Mouse (Mus musculus): Measurements from ENCODE around the gene Zbtb18.
A peak's percentile ranks its signal among the peaks of the same experiment; 100 is the strongest.
"Not testable (repeated sequence)": the region's sequence is repeated elsewhere in the genome, so short reads cannot be mapped to it uniquely, and the experiment has no call there.

The Zbtb18 gene

DNA sequence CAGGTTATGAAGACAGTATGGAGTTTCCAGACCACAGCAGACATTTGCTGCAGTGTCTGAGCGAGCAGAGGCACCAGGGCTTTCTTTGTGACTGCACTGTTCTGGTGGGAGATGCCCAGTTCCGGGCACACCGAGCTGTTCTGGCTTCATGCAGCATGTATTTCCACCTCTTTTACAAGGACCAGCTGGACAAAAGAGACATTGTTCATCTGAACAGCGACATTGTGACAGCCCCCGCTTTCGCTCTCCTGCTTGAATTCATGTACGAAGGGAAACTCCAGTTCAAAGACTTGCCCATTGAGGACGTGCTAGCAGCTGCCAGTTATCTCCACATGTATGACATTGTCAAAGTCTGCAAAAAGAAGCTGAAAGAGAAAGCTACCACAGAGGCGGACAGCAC lies 4.9 kb downstream of the Zbtb18 start:
- DNase-seq (ENCODE audit: low read depth in 1 of 2, low spot score in 2 of 2) = no peak

GRCm38 (mm10) chr1:177447541-177448111 lies 5.5 kb downstream of the Zbtb18 start:
- DNase-seq (ENCODE audit: low read depth in 1 of 2, low spot score in 2 of 2) = no peak

DNA sequence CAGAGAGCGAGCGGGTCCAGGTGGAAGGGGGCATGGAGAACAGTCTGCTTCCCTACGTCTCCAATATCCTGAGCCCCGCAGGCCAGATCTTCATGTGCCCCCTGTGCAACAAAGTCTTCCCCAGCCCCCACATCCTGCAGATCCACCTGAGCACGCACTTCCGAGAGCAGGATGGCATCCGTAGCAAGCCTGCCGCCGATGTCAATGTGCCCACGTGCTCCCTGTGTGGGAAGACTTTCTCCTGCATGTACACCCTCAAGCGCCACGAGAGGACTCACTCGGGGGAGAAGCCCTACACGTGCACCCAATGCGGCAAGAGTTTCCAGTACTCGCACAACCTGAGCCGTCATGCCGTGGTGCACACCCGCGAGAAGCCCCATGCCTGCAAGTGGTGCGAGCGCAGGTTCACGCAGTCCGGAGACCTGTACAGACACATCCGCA lies 6.0 kb downstream of the Zbtb18 start:
- DNase-seq (ENCODE audit: low read depth in 1 of 2, low spot score in 2 of 2) = no peak

DNA sequence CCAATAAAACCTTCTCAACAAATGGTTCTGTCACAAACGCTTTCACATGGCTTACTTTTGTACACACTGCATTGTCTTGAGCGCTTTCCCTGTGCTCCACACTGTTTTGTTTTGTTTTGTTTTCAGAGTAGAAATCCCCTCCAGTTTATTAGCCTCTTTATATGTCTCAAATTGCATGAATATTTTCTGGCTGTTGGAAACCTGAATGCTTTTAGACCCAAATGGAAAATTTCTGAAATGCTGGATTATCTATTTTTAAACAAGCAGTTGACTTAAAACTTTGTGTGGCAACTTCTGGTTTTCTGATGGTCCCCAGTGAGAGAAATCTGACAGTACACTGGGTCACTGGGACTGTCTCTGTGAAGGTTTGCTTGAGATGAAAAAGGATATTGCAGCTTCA lies 6.8 kb downstream of the Zbtb18 start:
- DNase-seq (ENCODE audit: low read depth in 1 of 2, low spot score in 2 of 2) = no peak

DNA sequence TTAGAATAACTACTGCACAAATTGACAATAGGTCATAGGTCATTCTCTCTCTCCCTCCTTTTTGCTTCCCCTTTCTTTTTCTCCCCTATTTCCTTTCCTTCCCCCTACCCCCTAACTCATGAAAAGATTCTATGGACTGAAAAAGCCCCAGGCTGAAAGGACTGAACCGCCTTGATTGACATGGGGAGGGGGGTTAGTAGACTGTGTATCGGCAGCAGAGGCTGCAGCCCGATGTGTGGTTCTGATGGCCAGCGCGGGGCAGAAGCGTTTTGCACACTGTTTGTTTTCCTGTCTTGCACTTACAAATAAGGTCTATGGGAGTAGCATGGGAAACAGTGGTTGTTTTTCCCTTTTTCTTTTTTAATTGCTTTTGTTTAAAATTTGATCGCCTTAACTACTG lies 7.7 kb downstream of the Zbtb18 start:
- not testable (repeated sequence) for DNase-seq (ENCODE audit: low read depth in 1 of 2, low spot score in 2 of 2)

DNA sequence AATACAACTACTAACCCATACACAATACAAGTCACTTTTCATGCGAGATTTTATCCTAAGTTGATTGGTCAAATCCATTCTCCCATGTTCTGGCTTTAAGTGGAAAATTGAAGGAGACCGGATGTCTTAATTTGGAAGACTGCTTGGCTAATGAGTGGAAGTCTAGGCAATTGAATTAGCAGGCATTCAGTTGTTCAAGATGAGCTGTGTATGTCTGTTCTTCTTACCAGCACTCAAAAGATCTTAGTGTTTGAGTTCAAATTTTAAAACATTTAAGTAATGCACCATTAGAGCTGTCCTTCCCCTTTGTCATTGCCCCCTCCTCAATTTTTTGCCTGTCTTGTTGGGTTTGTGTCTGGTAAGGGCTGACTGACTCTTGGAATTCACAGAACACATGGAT lies 8.9 kb downstream of the Zbtb18 start:
- no peak for DNase-seq (ENCODE audit: low read depth in 1 of 2, low spot score in 2 of 2)

GRCm38 (mm10) chr1:177451991-177452431 lies 9.9 kb downstream of the Zbtb18 start:
- no peak for DNase-seq (ENCODE audit: low read depth in 1 of 2, low spot score in 2 of 2)

GRCm38 (mm10) chr1:177452987-177453386 lies 10.8 kb downstream of the Zbtb18 start:
- no peak for DNase-seq (ENCODE audit: low read depth in 1 of 2, low spot score in 2 of 2)

GRCm38 (mm10) chr1:177453806-177454205 lies 11.7 kb downstream of the Zbtb18 start:
- no peak for DNase-seq (ENCODE audit: low read depth in 1 of 2, low spot score in 2 of 2)

DNA sequence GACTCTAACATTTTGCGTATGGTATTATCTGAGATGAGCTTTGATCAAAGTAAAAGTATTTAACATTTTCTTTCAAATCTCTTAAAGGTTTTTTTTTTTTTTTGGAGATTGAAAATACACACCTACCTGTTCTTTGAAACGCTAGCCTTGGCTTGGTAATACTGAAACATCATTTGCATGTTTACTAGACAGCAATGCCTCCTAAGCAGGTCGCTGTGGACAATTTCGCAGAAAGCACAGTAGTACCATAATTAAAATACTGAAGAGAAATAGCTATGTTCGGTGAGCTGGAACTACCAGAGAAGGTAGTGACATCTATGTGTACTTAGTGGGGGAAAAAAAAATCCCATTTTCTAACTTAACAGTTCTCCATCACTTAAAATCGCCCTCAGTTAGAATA lies 12.3 kb downstream of the Zbtb18 start:
- DNase-seq (ENCODE audit: low read depth in 1 of 2, low spot score in 2 of 2) = no peak

- no peak for DNase-seq (ENCODE audit: low read depth in 1 of 2, low spot score in 2 of 2)
These were observed 13.3 kb downstream of the Zbtb18 start for GRCm38 (mm10) chr1:177455466-177455865.

DNA sequence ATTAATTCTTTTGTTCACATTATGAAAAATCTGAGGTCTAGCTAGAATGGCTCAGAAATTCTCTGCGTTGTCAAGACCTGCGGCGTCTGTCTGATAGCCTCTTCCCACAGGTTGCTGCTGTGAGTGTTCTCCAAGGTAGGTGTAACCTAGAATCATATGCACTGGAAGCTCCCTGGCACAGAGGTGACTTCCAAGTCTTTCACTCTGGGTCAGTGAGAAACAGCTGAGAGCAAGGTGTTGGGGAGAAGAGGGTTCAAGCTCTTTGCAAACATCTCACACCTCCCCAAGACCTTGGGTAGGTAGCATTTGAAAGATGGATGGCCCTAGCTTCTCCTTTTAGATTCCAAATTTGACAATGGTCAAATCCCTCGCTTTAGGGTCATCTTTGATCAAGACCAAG lies 14.1 kb downstream of the Zbtb18 start:
- DNase-seq (ENCODE audit: low read depth in 1 of 2, low spot score in 2 of 2) = no peak

- no peak for DNase-seq (ENCODE audit: low read depth in 1 of 2, low spot score in 2 of 2)
These were observed 14.6 kb downstream of the Zbtb18 start for GRCm38 (mm10) chr1:177456772-177457171.

- no peak for DNase-seq (ENCODE audit: low read depth in 1 of 2, low spot score in 2 of 2)
These were observed 15.8 kb downstream of the Zbtb18 start for GRCm38 (mm10) chr1:177457981-177458380.

- no peak for DNase-seq (ENCODE audit: low read depth in 1 of 2, low spot score in 2 of 2)
These were observed 16.6 kb downstream of the Zbtb18 start for GRCm38 (mm10) chr1:177458456-177459389.

- DNase-seq (ENCODE audit: low read depth in 1 of 2, low spot score in 2 of 2) = no peak
These were observed 17.4 kb downstream of the Zbtb18 start for GRCm38 (mm10) chr1:177459536-177459935.

DNA sequence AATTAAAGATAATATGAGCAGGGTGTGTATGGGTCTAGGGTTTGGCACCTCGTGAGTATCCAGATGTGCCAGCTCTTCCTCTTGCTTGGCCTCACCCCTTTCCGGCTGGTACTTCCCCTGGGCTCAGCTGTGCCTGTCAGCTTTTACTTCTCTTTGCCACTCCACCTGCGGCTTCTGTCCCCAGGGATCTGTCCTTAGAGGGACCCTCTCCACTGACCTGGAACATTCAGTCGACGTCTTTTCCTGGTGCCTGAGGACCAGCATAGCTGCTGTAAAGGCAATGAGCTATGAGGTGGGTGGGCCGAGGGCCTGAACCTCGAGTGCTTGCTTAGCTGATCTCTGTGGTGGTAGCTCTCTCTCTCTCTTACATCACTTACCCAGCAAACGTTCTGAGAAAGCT lies 25.0 kb downstream of the Zbtb18 start:
- DNase-seq (ENCODE audit: low read depth in 1 of 2, low spot score in 2 of 2) = peak; percentile 19 to 30

DNA sequence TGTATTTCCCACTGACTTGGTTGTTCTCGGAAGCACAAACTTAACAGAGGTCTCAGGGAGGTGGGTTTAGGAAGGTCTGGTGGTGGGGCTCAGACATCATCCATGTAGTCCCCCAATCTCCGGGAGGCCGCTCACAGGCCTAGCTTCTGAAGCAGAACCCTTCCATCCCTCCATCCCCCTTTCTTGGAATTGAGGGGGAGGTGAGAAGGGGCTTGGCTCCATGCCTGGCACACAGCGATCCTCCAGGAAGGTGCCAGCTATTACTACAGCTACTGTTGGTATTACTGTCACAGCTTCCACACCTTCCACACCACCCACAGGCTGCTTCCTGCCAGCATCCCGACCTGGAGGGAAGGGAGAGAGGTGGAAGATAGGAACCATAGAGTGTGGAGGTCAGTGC lies 26.3 kb downstream of the Zbtb18 start:
- DNase-seq (ENCODE audit: low read depth in 1 of 2, low spot score in 2 of 2) = no peak

DNA sequence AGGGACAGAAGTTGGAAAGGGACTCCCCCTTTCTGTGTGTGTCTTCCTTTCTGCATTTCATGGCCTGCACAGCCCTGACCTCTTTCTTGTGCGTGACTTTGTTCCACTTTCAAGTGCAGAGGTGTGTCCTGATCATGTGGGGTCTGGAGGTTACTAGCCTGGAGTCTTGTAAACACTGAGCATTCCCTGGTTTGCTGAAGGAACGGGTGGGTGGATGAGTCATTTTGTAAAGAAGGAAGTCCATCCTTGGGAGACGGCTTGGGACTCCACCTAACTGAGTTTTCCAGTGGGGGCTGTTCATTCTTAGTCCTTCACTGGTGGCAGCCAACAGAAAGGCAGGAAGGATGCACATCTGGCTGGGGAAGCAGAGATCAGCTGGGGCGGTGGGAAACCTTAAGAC lies 27.9 kb downstream of the Zbtb18 start:
- DNase-seq (ENCODE audit: low read depth in 1 of 2, low spot score in 2 of 2) = no peak

GRCm38 (mm10) chr1:177470951-177471350 lies 28.8 kb downstream of the Zbtb18 start:
- no peak for DNase-seq (ENCODE audit: low read depth in 1 of 2, low spot score in 2 of 2)

DNA sequence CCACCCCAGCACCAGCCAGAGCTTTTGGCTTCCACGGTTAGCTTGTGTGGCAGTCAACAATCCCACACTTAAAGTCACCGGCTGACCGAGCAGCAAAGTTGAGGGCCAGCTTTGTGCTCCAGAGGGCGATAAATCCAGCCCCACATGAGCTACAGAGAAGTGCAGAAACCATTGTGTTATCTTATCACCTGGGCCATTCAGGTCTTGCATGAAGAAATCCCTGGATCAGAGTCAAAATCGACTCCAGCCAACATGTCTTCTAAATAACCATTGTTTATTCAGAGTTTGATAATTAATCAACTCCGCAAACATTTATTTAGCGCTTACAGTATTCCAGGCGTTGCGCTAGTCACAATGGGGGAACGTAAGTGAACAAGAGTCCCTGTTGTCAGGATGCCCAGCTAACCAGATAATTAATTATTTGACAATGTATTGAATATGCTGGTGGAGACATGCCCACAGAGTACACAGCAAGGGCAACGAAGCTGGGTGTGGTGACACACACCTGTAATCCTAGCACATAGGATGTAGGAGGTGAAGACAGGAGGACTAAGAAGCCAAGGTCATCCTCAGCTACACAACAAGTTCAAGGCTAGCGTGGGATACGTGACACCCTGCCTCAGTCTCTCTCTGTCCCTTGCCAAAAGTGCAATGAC lies 33.5 kb downstream of the Zbtb18 start:
- no peak for DNase-seq (ENCODE audit: low read depth in 1 of 2, low spot score in 2 of 2)

- no peak for DNase-seq (ENCODE audit: low read depth in 1 of 2, low spot score in 2 of 2)
These were observed 36.4 kb downstream of the Zbtb18 start for GRCm38 (mm10) chr1:177478578-177478977.

Data from monocyte, adult 2 months (primary cell).